Mouse (Mus musculus): ENCODE measurements around the gene Acer3.

GRCm38 (mm10) chr7:98312185-98312920 is 8.7 kb downstream of the Acer3 start:
- TF ChIP-seq POLR2A (IDR thresholded peaks at IDR 0.05; ENCODE audit: low read depth, low read length) (no peak), CTCF (IDR thresholded peaks at IDR 0.05; ENCODE audit: extremely low read depth, insufficient read depth, insufficient read length, insufficient replicate concordance) (no peak)

Measured in spleen, adult 2 months (tissue).